Mouse (Mus musculus): Measurements from ENCODE around the gene Rab1b. TPM values are rescaled to one million over a fixed set of nuclear protein-coding genes. Genes with fewer than 3 reads are reported as not detected.

The Rab1b gene
- polyA plus RNA-seq, 1 experiment from 2014 or later, result 247 TPM

GRCm38 (mm10) chr19:5108271-5108575 lies 1.4 kb upstream of the Rab1b start:
- peaks cover 73% of the 10 kb centered on the region for H3K36me3 ChIP-seq (ENCODE audit: control insufficient read depth, insufficient read depth, low read length)
- 33% methylated on average over 5 of the region's 5 CpGs for WGBS

GRCm38 (mm10) chr19:5107556-5108270 lies 841 bp upstream of the Rab1b start:
- 80% methylated on average over 18 of the region's 18 CpGs for WGBS
- DNase-seq (ENCODE audit: low spot score) (no peak), ATAC-seq (0 out of 2 replicates have a peak, but pooled peaks have one; percentile 5)
- H3K36me3 ChIP-seq (ENCODE audit: control insufficient read depth, insufficient read depth, low read length), result peaks cover 75% of the 10 kb centered on the region
- no peak overlapping the region for H3K27ac ChIP-seq (ENCODE audit: low read depth, low read length)
- H3K9ac ChIP-seq (ENCODE audit: low read length), result no peak overlapping the region
- no peaks in the 10 kb centered on the region for H3K27me3 ChIP-seq (replicated peaks; ENCODE audit: control insufficient read depth, insufficient read depth, low read length)
- H3K4me3 ChIP-seq (ENCODE audit: low read depth, low read length), result no peak overlapping the region
- H3K4me1 ChIP-seq (ENCODE audit: control insufficient read depth, insufficient read depth, low read length), result peaks cover 7% of the 10 kb centered on the region
- no peak overlapping the region for H3K4me2 ChIP-seq (ENCODE audit: low read length)
- no peaks in the 10 kb centered on the region for H3K9me3 ChIP-seq (replicated peaks; ENCODE audit: control insufficient read depth, low read length)

More at GRCm38 (mm10) chr19:5108271-5108575, 1.4 kb upstream of the Rab1b start:
- Histone ChIP-seq H3K4me2 (ENCODE audit: low read length) (no peak overlapping the region), H3K9ac (ENCODE audit: low read length) (no peak overlapping the region), H3K4me3 (ENCODE audit: low read depth, low read length) (no peak overlapping the region), H3K27me3 (replicated peaks; ENCODE audit: control insufficient read depth, insufficient read depth, low read length) (no peaks in the 10 kb centered on the region), H3K4me1 (ENCODE audit: control insufficient read depth, insufficient read depth, low read length) (peaks cover 7% of the 10 kb centered on the region), H3K27ac (ENCODE audit: low read depth, low read length) (no peak overlapping the region), H3K9me3 (replicated peaks; ENCODE audit: control insufficient read depth, low read length) (no peaks in the 10 kb centered on the region)
- ATAC-seq (no peak), DNase-seq (ENCODE audit: low spot score) (no peak)

GRCm38 (mm10) chr19:5106074-5106473 lies 798 bp downstream of the Rab1b start:
- 22% methylated on average over 9 of the region's 9 CpGs for WGBS
- H3K4me3 ChIP-seq (ENCODE audit: low read depth, low read length), result peak overlapping the region; percentile 61
- H3K27ac ChIP-seq (ENCODE audit: low read depth, low read length), result peak overlapping the region; percentile 94; the same call in 1 of the 2 replicates
- ATAC-seq (no peak), DNase-seq (ENCODE audit: low spot score) (no peak)
- peak overlapping the region; percentile 92 for H3K9ac ChIP-seq (ENCODE audit: low read length)
- no peaks in the 10 kb centered on the region for H3K9me3 ChIP-seq (replicated peaks; ENCODE audit: control insufficient read depth, low read length)
- H3K4me2 ChIP-seq (ENCODE audit: low read length), result peak overlapping the region; percentile 91
- peaks cover 7% of the 10 kb centered on the region for H3K4me1 ChIP-seq (ENCODE audit: control insufficient read depth, insufficient read depth, low read length)
- peaks cover 75% of the 10 kb centered on the region for H3K36me3 ChIP-seq (ENCODE audit: control insufficient read depth, insufficient read depth, low read length)
- H3K27me3 ChIP-seq (replicated peaks; ENCODE audit: control insufficient read depth, insufficient read depth, low read length), result no peaks in the 10 kb centered on the region

- peak within 1 kb of the TSS; percentile 80 for H3K4me3 ChIP-seq (ENCODE audit: low read depth, low read length)
- H3K9ac ChIP-seq (ENCODE audit: low read length), result peak within 1 kb of the TSS; percentile 96
- H3K4me2 ChIP-seq (ENCODE audit: low read length), result peak within 1 kb of the TSS; percentile 93
- H3K4me1 ChIP-seq (ENCODE audit: control insufficient read depth, insufficient read depth, low read length), result peaks cover 40% of the 10 kb centered on the region
- peak within 1 kb of the TSS; percentile 91 for H3K27ac ChIP-seq (ENCODE audit: low read depth, low read length)
- no peaks in the 10 kb centered on the region for H3K27me3 ChIP-seq (replicated peaks; ENCODE audit: control insufficient read depth, insufficient read depth, low read length)
- peak; percentile 86 for DNase-seq (ENCODE audit: low spot score)
- 2% methylated on average over 37 of the region's 48 CpGs for WGBS
- ATAC-seq, result peak; percentile 73
- H3K36me3 ChIP-seq (ENCODE audit: control insufficient read depth, insufficient read depth, low read length), result peaks cover 46% of the 10 kb centered on the region
- H3K9me3 ChIP-seq (replicated peaks; ENCODE audit: control insufficient read depth, low read length), result no peaks in the 10 kb centered on the region
Observed at GRCm38 (mm10) chr19:5098363-5099143, 8.3 kb downstream of the Rab1b start, which contains the start of gene Cnih2. Cnih2 (minus strand) TSS chr19:5098521.

- Histone ChIP-seq H3K4me2 (ENCODE audit: low read length) (peak overlapping the region; percentile 93), H3K4me1 (ENCODE audit: control insufficient read depth, insufficient read depth, low read length) (peaks cover 42% of the 10 kb centered on the region), H3K9me3 (replicated peaks; ENCODE audit: control insufficient read depth, low read length) (no peaks in the 10 kb centered on the region), H3K4me3 (ENCODE audit: low read depth, low read length) (peak overlapping the region; percentile 80), H3K27me3 (replicated peaks; ENCODE audit: control insufficient read depth, insufficient read depth, low read length) (no peaks in the 10 kb centered on the region), H3K27ac (ENCODE audit: low read depth, low read length) (peak overlapping the region; percentile 91), H3K9ac (ENCODE audit: low read length) (peak overlapping the region; percentile 96), H3K36me3 (ENCODE audit: control insufficient read depth, insufficient read depth, low read length) (peaks cover 46% of the 10 kb centered on the region)
- WGBS, result 2% methylated on average over 21 of the region's 31 CpGs
- peak; percentile 72 for DNase-seq (ENCODE audit: low spot score)
- peak; percentile 13; the same call in 1 of the 2 replicates for ATAC-seq
Observed at GRCm38 (mm10) chr19:5097521-5098362, 9.1 kb downstream of the Rab1b start.

- H3K4me3 ChIP-seq (ENCODE audit: low read depth, low read length), result peak overlapping the region; percentile 80
- H3K9ac ChIP-seq (ENCODE audit: low read length), result peak overlapping the region; percentile 96
- ATAC-seq (no peak; the same call in 1 of the 2 replicates), DNase-seq (ENCODE audit: low spot score) (no peak)
- H3K4me2 ChIP-seq (ENCODE audit: low read length), result peak overlapping the region; percentile 93
- WGBS, result 11% methylated on average over 9 of the region's 9 CpGs
- H3K27ac ChIP-seq (ENCODE audit: low read depth, low read length), result peak overlapping the region; percentile 91
- peaks cover 46% of the 10 kb centered on the region for H3K36me3 ChIP-seq (ENCODE audit: control insufficient read depth, insufficient read depth, low read length)
- H3K27me3 ChIP-seq (replicated peaks; ENCODE audit: control insufficient read depth, insufficient read depth, low read length), result no peaks in the 10 kb centered on the region
- peaks cover 42% of the 10 kb centered on the region for H3K4me1 ChIP-seq (ENCODE audit: control insufficient read depth, insufficient read depth, low read length)
- H3K9me3 ChIP-seq (replicated peaks; ENCODE audit: control insufficient read depth, low read length), result no peaks in the 10 kb centered on the region
Observed at GRCm38 (mm10) chr19:5095887-5096474, 10.9 kb downstream of the Rab1b start.

- H3K4me1 ChIP-seq (ENCODE audit: control insufficient read depth, insufficient read depth, low read length), result peaks cover 42% of the 10 kb centered on the region
- peak overlapping the region; percentile 93 for H3K4me2 ChIP-seq (ENCODE audit: low read length)
- peaks cover 43% of the 10 kb centered on the region for H3K36me3 ChIP-seq (ENCODE audit: control insufficient read depth, insufficient read depth, low read length)
- no peak for DNase-seq (ENCODE audit: low spot score)
- peak overlapping the region; percentile 80 for H3K4me3 ChIP-seq (ENCODE audit: low read depth, low read length)
- H3K27me3 ChIP-seq (replicated peaks; ENCODE audit: control insufficient read depth, insufficient read depth, low read length), result no peaks in the 10 kb centered on the region
- H3K9ac ChIP-seq (ENCODE audit: low read length), result peak overlapping the region; percentile 96
- no peaks in the 10 kb centered on the region for H3K9me3 ChIP-seq (replicated peaks; ENCODE audit: control insufficient read depth, low read length)
- WGBS, result 29% methylated on average over 11 of the region's 11 CpGs
- H3K27ac ChIP-seq (ENCODE audit: low read depth, low read length), result peak overlapping the region; percentile 91
- ATAC-seq, result no peak; the same call in 1 of the 2 replicates
Observed at GRCm38 (mm10) chr19:5094746-5095417, 12.0 kb downstream of the Rab1b start.

GRCm38 (mm10) chr19:5094243-5094632 lies 12.6 kb downstream of the Rab1b start:
- ATAC-seq (peak; percentile 79), DNase-seq (ENCODE audit: low spot score) (peak; percentile 98)
- Histone ChIP-seq H3K36me3 (ENCODE audit: control insufficient read depth, insufficient read depth, low read length) (peaks cover 36% of the 10 kb centered on the region), H3K4me3 (ENCODE audit: low read depth, low read length) (peak overlapping the region; percentile 80), H3K4me1 (ENCODE audit: control insufficient read depth, insufficient read depth, low read length) (peaks cover 43% of the 10 kb centered on the region), H3K27ac (ENCODE audit: low read depth, low read length) (peak overlapping the region; percentile 91), H3K27me3 (replicated peaks; ENCODE audit: control insufficient read depth, insufficient read depth, low read length) (no peaks in the 10 kb centered on the region), H3K4me2 (ENCODE audit: low read length) (peak overlapping the region; percentile 93), H3K9ac (ENCODE audit: low read length) (peak overlapping the region; percentile 96), H3K9me3 (replicated peaks; ENCODE audit: control insufficient read depth, low read length) (no peaks in the 10 kb centered on the region)
- 0% methylated on average over 21 of the region's 21 CpGs for WGBS
